Mouse (Mus musculus): ENCODE data around the gene Lrp6. TPM values are rescaled to one million over a fixed set of nuclear protein-coding genes. Genes with fewer than 3 reads are reported as not detected.

Gene Lrp6
- total and polyA plus RNA-seq, 2 experiments from 2014 or later: 12.3 to 41.3 TPM

DNA sequence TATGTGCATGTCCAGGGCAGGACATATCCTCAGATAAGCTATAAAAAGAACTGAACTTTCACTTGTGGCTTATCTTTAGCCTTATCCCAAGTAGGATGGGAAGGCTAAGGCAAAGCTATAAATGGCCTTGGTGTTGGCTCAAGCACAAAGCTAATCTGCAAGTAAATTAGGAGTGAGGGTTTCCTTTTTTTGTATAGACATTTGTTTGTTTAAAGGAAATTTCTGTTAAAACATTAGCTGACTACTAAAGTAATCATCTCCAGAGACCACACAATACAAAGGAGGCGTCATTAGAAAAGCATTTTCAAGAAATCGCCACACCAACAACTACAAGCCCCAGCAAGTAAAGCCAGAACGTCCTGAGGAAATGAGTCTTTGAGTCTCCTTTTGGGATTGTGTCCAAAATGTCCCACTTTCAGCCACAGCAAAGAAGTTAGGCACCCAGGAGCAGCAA lies 8.6 kb upstream of the Lrp6 start:
- Histone ChIP-seq H3K27me3 (ENCODE audit: insufficient read depth, low read length) (no peaks in the 10 kb centered on the region), H3K4me1 (ENCODE audit: insufficient read depth) (no peaks in the 10 kb centered on the region), H3K4me3 (ENCODE audit: low read depth, low read length) (no peak overlapping the region), H3K9me3 (ENCODE audit: low read length) (no peaks in the 10 kb centered on the region), H3K27ac (ENCODE audit: low read depth, low read length) (no peak overlapping the region), H3K36me3 (ENCODE audit: insufficient read depth) (no peaks in the 10 kb centered on the region), H3K9ac (no peak overlapping the region), H3K4me2 (ENCODE audit: low read depth) (no peak overlapping the region)
- DNase-seq: no peak
- TF ChIP-seq CTCF (IDR thresholded peaks at IDR 0.05; ENCODE audit: low read depth): no peak
- no peak for ATAC-seq
- 43% methylated on average over 3 of the region's 3 CpGs for WGBS

DNA sequence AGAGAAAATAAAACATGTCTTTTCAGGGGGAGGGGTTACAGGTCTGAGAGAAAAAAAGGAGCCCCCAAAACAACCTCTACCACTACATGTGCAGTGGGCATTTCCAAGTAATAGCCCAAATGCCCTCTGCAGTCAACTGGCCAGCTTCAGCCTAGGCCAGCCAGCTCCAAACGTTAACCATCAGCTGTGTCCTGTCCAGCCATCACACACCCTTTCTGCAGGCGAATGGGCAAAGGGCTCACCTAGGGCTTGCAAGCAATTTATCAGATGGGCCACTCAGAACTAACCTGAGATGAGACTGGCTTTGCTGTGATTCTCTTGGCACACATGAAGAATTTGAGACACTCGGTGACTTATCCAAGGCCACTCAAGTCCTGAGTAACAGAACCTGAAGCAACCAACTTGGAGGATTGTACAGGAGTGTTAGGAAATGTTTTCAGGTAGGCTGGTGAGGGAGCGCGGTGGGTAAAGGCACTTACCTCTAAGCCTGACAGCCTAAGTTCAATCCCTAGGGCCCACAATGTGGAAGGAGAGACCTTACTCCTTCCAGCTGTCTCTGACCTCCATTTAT lies 1.3 kb upstream of the Lrp6 start:
- DNase-seq: no peak
- 77% methylated on average over 5 of the region's 5 CpGs for WGBS
- no peak for ATAC-seq
- Histone ChIP-seq H3K4me1 (ENCODE audit: insufficient read depth) (peaks cover 9% of the 10 kb centered on the region), H3K4me3 (ENCODE audit: low read depth, low read length) (no peak overlapping the region), H3K9ac (no peak overlapping the region), H3K27ac (ENCODE audit: low read depth, low read length) (no peak overlapping the region), H3K27me3 (ENCODE audit: insufficient read depth, low read length) (no peaks in the 10 kb centered on the region), H3K36me3 (ENCODE audit: insufficient read depth) (no peaks in the 10 kb centered on the region), H3K9me3 (ENCODE audit: low read length) (no peaks in the 10 kb centered on the region), H3K4me2 (ENCODE audit: low read depth) (no peak overlapping the region)
- TF ChIP-seq CTCF (IDR thresholded peaks at IDR 0.05; ENCODE audit: low read depth): no peak

DNA sequence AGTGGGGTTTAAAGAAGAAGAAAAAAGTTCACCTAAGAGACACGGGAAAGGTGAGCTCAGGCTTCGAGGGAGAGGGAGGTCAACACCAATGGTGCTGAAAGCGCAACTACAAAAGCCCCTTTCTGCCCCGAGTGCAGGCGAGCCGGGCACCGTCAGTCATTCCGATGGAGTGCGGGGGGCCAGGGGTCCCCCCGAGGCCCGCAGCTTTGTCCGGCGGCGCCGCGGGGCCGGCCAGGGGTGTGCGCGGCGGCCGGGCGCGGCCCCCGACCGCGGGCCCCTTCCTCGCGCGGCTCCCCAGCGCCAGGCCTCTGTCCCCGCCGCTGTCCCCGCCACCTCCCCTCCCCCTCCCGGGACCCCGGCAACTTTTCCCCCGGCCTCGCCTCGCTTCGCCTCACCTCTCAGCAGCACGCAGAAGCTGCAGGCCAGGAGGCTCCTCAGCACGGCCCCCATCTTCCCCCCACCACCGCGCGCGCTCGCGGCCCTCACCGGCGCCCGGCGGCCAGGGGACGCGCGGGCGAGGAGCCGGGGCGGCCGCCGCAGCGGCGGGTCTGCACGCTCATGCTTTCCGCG lies 432 bp downstream of the Lrp6 start:
- Histone ChIP-seq H3K9ac (peak overlapping the region; percentile 94), H3K9me3 (ENCODE audit: low read length) (no peaks in the 10 kb centered on the region), H3K4me2 (ENCODE audit: low read depth) (peak overlapping the region; percentile 82), H3K27ac (ENCODE audit: low read depth, low read length) (peak overlapping the region; percentile 100), H3K36me3 (ENCODE audit: insufficient read depth) (no peaks in the 10 kb centered on the region), H3K4me1 (ENCODE audit: insufficient read depth) (peaks cover 9% of the 10 kb centered on the region), H3K27me3 (ENCODE audit: insufficient read depth, low read length) (no peaks in the 10 kb centered on the region), H3K4me3 (ENCODE audit: low read depth, low read length) (peak overlapping the region; percentile 80)
- ATAC-seq (no peak), DNase-seq (peak; percentile 13)
- TF ChIP-seq CTCF (IDR thresholded peaks at IDR 0.05; ENCODE audit: low read depth): no peak
- WGBS: 8% methylated on average over 53 of the region's 64 CpGs

DNA sequence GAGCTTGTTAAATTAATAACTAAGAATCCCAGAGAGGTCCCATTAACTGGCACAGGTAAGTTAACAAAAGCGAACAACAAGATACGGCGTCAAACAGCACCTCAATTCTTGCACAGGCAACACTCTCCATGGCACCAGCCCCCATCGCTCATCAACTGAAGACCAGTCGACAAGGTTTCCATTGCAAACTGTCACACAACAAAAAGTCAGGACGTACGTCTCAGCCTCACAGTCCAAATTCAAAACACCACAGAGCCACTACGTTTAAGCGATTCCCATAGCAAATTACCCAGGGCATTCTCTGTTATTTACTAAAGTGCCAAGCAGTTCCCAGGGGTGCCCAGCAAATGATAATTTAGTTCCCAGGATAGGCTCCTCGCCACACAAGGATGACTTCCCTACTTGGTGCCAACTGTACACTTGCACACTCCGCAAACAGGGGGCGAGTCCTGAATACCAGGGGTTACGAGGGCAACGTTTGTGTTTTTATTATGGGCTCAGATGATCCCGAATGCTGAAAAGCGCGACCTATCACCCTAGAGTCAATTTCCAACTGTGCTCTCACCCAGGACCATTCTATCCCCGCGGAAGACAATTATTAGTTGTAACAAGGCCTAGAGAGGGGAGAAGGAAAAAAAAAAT lies 1.0 kb downstream of the Lrp6 start:
- DNase-seq: peak; percentile 11
- no peaks in the 10 kb centered on the region for H3K27me3 ChIP-seq (ENCODE audit: insufficient read depth, low read length)
- H3K9ac ChIP-seq: peak overlapping the region; percentile 94
- H3K27ac ChIP-seq (ENCODE audit: low read depth, low read length): peak overlapping the region; percentile 100
- H3K9me3 ChIP-seq (ENCODE audit: low read length): no peaks in the 10 kb centered on the region
- peak overlapping the region; percentile 80 for H3K4me3 ChIP-seq (ENCODE audit: low read depth, low read length)
- no peak for ATAC-seq
- no peak for TF ChIP-seq CTCF (IDR thresholded peaks at IDR 0.05; ENCODE audit: low read depth)
- H3K36me3 ChIP-seq (ENCODE audit: insufficient read depth): no peaks in the 10 kb centered on the region
- peaks cover 9% of the 10 kb centered on the region for H3K4me1 ChIP-seq (ENCODE audit: insufficient read depth)
- H3K4me2 ChIP-seq (ENCODE audit: low read depth): peak overlapping the region; percentile 82
- WGBS: under 1% methylated on average over 19 of the region's 19 CpGs

DNA sequence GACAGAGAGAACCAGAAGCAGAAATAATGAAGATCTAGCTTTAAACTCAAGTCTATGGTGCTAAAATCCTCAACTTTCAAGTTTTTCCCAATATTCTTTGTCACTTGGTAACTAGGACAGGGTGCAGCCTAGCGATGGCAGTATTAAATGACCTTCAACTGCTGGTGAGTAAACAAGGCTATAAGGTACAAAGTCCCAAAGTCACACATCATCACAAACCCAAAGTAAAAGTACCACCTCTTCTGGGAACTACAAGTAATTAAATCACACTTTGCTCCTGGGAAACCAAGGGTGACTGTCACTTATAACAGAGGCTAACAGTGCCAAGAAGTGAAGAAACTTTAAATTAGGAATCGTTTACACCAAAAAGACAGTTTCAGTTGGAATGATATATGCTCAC lies 2.2 kb downstream of the Lrp6 start:
- Histone ChIP-seq H3K4me3 (ENCODE audit: low read depth, low read length) (peak overlapping the region; percentile 80), H3K36me3 (ENCODE audit: insufficient read depth) (no peaks in the 10 kb centered on the region), H3K4me1 (ENCODE audit: insufficient read depth) (peaks cover 9% of the 10 kb centered on the region), H3K4me2 (ENCODE audit: low read depth) (peak overlapping the region; percentile 82; the same call in 1 of the 2 replicates), H3K9ac (no peak overlapping the region), H3K27me3 (ENCODE audit: insufficient read depth, low read length) (no peaks in the 10 kb centered on the region), H3K9me3 (ENCODE audit: low read length) (no peaks in the 10 kb centered on the region), H3K27ac (ENCODE audit: low read depth, low read length) (no peak overlapping the region)
- ATAC-seq: no peak
- no peak for DNase-seq
- TF ChIP-seq CTCF (IDR thresholded peaks at IDR 0.05; ENCODE audit: low read depth): no peak
- WGBS: 43% methylated on average over 2 of the region's 2 CpGs

DNA sequence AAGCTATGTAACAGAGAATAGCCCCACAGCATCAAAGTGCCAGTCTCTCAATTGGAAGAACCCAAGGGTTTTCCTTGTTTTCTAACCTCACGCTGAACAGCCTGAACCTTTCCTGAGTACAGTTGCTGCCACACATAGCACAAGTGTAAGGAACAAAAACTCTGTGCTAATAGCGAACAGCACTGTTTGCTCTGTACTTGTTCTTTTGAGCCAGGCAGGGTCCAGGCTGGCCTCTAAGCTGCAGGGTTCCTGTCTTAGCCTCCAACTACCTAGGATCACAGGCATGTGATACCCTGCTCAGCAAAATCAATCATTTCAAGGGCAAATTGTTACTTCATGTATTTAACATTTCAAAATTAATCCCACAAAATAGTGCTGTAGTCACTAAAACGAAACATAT lies 7.1 kb downstream of the Lrp6 start:
- H3K27me3 ChIP-seq (ENCODE audit: insufficient read depth, low read length): no peaks in the 10 kb centered on the region
- H3K36me3 ChIP-seq (ENCODE audit: insufficient read depth): no peaks in the 10 kb centered on the region
- no peak overlapping the region for H3K9ac ChIP-seq
- no peak overlapping the region for H3K4me2 ChIP-seq (ENCODE audit: low read depth)
- H3K4me3 ChIP-seq (ENCODE audit: low read depth, low read length): no peak overlapping the region
- TF ChIP-seq CTCF (IDR thresholded peaks at IDR 0.05; ENCODE audit: low read depth): no peak
- peaks cover 12% of the 10 kb centered on the region; the same call in 1 of the 2 replicates for H3K4me1 ChIP-seq (ENCODE audit: insufficient read depth)
- no peak for ATAC-seq
- 60% methylated on average over 3 of the region's 3 CpGs for WGBS
- H3K9me3 ChIP-seq (ENCODE audit: low read length): no peaks in the 10 kb centered on the region
- no peak for DNase-seq
- no peak overlapping the region for H3K27ac ChIP-seq (ENCODE audit: low read depth, low read length)

DNA sequence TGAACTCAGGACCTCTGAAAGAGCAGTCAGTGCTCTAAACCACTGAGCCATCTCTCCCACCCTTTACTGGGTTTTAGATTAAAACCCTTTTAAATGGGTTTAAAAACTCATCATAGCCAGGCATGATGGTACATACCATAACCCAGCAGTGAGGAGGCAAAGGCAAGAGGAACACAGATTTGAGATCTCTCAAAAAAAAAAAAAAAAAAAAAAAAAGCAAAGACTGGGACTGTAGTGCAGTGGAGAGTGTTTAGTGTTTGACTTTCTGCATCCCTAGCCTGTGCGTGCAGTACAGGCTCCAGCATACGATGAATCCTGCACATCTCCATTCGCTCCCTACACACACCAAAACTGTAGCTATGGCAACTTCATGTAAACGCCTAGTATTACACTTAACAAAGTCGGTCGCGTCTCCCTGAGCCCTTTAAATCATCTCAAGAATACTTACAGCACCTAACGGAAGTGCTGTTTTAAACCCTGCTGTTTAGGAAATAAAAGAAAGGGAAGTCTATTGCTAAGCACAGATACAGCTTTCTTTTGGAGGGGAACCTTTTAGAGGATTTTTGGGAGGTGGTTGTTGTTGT lies 8.1 kb downstream of the Lrp6 start:
- no peak overlapping the region for H3K27ac ChIP-seq (ENCODE audit: low read depth, low read length)
- ATAC-seq: peak; percentile 87
- no peak overlapping the region for H3K4me3 ChIP-seq (ENCODE audit: low read depth, low read length)
- no peak overlapping the region for H3K9ac ChIP-seq
- no peaks in the 10 kb centered on the region for H3K27me3 ChIP-seq (ENCODE audit: insufficient read depth, low read length)
- no peak for DNase-seq
- no peaks in the 10 kb centered on the region for H3K36me3 ChIP-seq (ENCODE audit: insufficient read depth)
- H3K4me2 ChIP-seq (ENCODE audit: low read depth): no peak overlapping the region
- no peak for TF ChIP-seq CTCF (IDR thresholded peaks at IDR 0.05; ENCODE audit: low read depth)
- peaks cover 7% of the 10 kb centered on the region; the same call in 1 of the 2 replicates for H3K4me1 ChIP-seq (ENCODE audit: insufficient read depth)
- H3K9me3 ChIP-seq (ENCODE audit: low read length): no peaks in the 10 kb centered on the region
- WGBS: 26% methylated on average over 8 of the region's 8 CpGs

Data from forebrain, postnatal 0 days (tissue).